Mouse (Mus musculus): ENCODE measurements around the gene Rere. TPM values are rescaled to one million over a fixed set of nuclear protein-coding genes. Genes with fewer than 3 reads are reported as not detected.
A peak's percentile ranks its signal among the peaks of the same experiment; 100 is the strongest.
"Not testable (repeated sequence)": the region's sequence is repeated elsewhere in the genome, so short reads cannot be mapped to it uniquely, and the experiment has no call there.

Gene Rere
- total RNA-seq, 2 experiments from 2014 or later: 53.8 to 56.9 TPM

GRCm38 (mm10) chr4:150254416-150254815 lies 27.0 kb upstream of the Rere start:
- DNase-seq: no peak

DNA sequence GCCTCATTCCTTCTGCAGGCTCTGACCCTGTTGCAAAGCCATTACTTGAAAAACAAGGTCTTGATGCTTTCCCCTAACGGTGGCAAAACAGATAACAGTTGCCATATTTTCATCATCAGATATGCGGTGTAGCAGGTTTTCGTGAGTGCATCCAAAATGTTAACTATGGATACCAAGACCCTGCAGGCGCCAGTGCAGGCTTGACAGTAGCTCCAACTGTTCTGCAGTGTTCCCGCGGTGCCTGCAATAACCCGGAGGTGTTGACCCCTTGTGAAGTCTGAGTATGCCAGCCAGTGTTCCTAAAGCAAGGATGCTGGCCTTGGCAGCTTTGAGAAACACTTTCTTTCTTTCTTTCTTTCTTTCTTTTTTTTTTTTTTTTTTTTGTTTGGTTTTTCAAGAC lies 26.3 kb upstream of the Rere start:
- DNase-seq: no peak

GRCm38 (mm10) chr4:150257252-150258204 lies 23.9 kb upstream of the Rere start:
- DNase-seq: peak; percentile 94

DNA sequence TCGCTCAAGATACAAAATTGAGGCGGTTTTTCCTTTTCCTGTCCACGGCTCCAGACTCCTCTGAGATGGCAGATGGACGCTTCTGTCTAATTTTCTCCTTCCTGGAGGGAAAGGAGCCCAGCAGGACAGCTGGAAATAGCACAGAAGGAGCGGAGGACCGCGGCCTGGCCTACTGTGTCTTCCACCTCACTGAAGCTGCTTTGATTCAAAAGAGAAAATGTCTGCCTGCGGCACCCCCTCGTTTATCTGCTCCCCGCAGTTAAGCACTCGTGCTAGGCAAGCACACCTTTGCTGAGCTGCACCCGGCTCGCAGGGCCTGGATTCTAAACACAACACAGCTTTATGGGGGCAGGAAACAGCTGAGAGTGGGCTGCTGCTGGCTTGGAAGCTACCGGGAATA lies 23.1 kb upstream of the Rere start:
- no peak for DNase-seq

GRCm38 (mm10) chr4:150259577-150259976 lies 21.9 kb upstream of the Rere start:
- DNase-seq: no peak

DNA sequence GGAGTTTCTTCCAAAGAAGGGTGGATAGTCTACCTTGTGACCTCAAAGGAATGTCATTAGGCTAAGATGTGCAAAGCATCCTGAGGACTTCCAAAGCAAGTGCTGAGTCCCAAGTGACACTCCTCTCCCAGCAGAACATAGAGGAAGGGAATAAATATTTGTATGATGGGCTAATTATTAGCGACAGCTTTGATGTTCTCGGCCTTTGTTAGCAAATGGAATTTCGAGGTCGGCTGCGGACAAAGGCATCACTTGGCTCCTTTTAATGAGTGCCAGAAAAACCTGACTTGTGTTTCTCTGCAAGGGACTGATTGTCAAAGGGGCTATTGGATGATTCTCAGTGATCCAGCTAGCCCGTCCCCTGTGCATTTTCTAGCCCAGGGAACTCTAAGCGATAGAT lies 21.3 kb upstream of the Rere start:
- DNase-seq: no peak

DNA sequence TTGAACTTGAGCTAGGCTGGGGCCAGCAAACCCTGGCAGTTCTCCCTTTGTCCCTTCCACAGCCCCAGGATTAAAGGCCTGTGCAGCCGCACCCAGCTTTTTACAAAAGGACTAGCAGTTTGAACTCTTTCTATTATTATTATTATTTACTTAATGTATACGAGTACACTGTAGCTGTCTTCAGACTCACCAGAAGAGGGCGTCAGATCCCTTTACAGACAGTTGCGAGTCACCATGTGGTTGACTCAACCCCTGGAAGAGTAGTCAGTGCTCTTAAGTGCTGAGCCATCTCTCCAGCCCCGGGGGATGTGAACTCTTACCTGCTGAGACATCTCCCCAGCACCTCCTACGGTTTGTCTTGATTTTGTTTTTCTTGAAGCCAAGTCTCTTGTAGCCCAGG lies 20.7 kb upstream of the Rere start:
- no peak for DNase-seq

DNA sequence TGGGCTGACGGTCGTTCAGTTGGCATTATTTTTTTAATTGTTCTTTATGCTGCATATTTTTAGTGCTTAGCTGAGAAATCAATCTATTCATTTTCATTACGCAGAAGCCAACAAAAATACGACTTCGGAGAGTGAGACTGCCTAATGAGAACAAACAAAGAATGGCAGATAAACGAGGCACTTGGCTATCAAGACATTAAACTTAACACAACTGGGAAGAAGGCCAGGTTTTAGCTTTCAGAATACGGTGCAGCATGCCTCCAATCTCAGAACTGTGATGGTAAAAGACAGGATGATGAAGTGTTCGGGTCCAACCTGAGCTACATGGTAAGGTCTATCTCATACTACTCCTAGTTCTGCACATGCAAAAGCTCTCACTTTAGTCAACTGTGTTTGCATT lies 19.1 kb upstream of the Rere start:
- DNase-seq: no peak

GRCm38 (mm10) chr4:150264903-150265302 lies 16.5 kb upstream of the Rere start:
- no peak for DNase-seq

GRCm38 (mm10) chr4:150265471-150265870 lies 16.0 kb upstream of the Rere start:
- DNase-seq: no peak

DNA sequence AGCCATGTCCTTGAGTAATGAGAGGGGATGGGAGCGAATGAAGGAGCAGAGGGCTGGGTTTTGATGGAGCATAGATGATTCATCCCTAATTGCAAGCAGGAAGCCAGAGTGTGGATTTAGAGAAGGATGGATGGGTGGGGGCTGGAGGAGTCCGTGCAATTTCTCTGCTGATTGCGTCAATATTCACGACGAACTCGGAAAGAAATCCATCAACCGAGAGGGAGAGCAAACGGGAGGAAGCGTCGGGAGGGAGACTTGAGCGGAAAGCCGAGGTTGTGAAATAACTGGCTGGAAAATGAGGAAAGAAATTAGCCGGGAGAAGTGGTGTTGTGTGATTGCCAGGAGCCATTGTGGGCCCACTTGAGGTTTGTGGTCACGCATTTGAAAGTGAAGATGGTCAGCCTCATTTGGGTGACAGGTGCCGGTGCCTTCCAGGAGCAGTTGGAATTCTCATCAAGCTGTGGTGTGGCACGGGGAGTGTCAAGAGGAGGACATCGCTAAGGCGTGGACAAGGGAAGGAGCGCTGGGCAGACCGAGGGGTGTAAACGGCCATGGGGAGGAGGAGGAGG lies 14.7 kb upstream of the Rere start:
- no peak for DNase-seq

DNA sequence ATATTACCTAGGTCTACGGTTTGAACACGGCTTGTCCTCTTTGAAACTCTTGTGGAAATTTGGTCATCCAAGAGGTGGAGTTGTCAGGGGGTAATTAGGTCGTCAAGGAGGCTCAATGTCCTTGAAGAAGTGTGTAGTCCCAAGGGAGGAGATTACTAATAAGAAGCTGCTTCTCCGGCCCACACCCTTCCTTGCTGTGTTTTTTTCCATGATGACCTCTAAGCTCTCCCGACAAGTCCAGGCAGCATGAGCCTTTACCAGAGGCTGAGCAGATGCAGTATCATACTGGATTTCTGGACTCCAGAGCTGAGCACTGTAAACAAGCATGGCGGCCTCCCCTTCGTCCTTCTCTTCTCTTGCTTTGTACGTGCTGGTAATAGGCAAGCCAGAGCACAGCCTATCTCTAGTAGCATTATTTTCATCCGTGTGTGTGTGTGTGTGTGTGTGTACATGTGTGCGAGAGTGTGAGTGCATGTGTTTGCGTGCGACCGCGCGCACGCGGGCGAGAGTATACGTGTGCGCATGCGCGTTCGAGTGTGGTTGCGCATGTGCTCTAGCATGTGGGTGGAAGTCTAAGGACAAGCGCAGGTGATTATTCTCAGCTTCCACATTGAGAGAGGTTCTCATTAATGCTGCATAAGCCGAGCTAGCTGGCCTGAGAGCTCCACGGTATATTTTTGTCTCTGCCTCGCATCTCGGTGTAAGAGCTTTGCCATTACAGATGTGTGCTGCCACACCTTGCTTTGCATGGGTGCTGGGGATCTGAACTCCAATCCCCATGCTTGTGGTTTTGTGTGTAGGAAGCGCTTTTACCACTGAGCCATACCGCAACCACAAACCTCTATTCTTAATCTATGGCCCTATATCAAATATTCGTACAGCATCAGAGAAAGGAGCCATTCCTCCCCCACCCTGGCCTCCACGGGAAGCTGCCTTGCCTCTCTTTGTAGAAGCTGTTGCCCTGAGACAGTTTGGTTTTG lies 12.5 kb upstream of the Rere start:
- no peak for DNase-seq

GRCm38 (mm10) chr4:150269679-150270078 lies 11.8 kb upstream of the Rere start:
- DNase-seq: no peak

DNA sequence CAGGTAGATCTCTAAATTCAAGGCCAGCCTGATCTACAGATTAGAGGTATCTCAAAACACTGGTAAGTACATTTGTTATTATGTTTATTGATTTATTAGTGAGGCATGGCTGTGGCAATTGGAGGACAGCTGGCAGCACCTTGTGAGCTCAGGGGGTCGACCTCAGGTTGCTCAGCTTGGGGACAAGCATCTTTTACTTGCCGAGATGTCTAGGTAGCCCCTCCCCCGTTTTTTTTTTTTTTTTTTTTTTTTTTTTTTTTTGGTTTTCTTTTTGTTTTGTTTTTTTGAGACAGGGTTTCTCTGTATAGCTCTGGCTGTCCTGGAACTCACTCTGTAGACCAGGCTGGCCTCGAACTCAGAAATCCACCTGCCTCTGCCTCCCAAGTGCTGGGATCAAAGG lies 10.7 kb upstream of the Rere start:
- DNase-seq: not testable (repeated sequence)

- peak; percentile 27 for DNase-seq
These were observed 8.7 kb upstream of the Rere start for GRCm38 (mm10) chr4:150272725-150273124.

DNA sequence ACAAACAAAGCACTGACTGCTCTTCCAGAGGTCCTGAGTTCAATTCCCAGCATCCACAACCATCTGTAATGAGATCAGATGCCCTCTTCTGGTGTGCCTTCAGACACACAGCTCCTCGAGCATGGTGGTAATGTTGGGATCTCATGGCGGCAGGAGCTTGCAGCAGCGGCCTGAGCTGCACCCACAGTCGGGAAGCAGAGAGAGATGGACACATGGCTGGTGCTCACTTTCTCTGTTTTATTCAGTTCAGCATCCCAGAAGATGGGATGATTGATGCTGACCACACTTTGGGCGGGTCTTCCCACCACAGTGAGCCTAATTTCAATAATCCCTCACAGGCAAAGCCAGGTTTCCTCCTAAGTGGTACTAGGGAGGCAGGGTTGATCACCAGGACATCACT lies 5.9 kb upstream of the Rere start:
- DNase-seq: no peak

DNA sequence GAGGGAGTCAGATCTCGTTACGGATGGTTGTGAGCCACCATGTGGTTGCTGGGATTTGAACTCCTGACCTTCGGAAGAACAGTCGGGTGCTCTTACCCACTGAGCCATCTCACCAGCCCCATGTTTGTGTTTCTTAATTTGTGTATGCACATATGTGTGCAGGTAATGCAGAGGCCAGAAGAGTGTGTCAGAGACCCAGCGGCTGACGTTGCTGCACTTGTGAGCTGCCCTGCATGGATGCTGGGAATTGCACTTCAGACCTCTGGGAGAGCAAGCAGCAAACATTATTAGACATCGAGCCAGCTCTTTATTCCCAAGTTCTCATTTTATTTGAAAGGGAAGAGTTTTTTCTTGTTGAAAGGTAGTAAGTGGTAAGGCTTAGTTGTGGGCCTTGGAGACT lies 2.1 kb upstream of the Rere start:
- not testable (repeated sequence) for DNase-seq

DNA sequence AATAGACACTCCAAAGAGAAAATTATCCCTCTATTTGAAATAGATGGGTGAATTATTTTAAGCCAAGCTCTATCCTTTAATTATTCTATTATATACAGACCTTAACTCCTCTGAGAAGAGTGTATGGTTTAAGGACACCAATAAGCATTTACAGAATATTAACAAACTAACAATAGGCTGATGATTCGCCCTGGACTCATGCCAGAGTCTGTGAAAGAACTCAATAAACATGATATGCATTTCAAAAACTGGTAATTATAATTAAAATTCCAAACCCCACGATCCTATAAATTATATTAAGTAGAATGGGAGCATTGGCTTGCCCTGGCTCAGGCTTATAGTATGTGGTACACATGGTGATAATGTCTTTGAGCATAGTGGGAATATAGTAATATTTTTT lies 1.4 kb upstream of the Rere start:
- DNase-seq: no peak

DNA sequence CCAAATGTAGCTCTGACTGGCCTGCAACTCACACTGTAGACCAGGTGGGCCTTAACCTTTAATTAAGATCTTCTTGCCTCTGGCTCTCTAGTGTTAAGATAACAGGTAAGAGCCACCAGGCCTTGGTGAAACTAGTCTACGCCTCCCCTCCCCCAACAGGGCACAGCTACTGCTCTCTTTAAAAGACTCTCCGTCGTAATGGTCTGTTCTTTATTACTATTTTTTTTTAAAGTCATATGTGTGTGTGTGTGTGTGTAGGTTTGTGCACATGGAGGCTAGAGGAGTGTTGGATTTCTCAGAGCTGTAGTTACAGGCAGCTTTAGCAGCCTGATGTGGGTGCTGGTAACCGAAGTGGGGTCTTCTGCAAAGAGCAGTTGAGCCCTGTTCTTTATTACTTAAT lies 987 bp upstream of the Rere start:
- no peak for DNase-seq

- peak; percentile 52 for DNase-seq
These were observed 615 bp downstream of the Rere start for GRCm38 (mm10) chr4:150281891-150282630.

- DNase-seq: no peak
These were observed 1.3 kb downstream of the Rere start for GRCm38 (mm10) chr4:150282631-150283334.

All from gastrocnemius, postnatal 10 days (tissue).